Mouse (Mus musculus) kidney, adult 10 weeks (tissue): Measurements from ENCODE around the gene Ripply3. TPM values are rescaled to one million over a fixed set of nuclear protein-coding genes. Genes with fewer than 3 reads are reported as not detected.

Experiments
- polyA plus RNA-seq: library from polyadenylated mRNA; stranded (reverse); fragments of 350-450 nt; fragmentation: Illumina TruSeq; extraction: RNeasy Lipid Tissue Mini Kit (QIAGEN cat#74804); gene quantifications from one replicate; pipeline ENCODE4 v1.2.3, GENCODE M21; 2014; ENCODE audit warnings: low read depth, low replicate concordance

The Ripply3 gene
- polyA plus RNA-seq: 5.9 TPM

DNA sequence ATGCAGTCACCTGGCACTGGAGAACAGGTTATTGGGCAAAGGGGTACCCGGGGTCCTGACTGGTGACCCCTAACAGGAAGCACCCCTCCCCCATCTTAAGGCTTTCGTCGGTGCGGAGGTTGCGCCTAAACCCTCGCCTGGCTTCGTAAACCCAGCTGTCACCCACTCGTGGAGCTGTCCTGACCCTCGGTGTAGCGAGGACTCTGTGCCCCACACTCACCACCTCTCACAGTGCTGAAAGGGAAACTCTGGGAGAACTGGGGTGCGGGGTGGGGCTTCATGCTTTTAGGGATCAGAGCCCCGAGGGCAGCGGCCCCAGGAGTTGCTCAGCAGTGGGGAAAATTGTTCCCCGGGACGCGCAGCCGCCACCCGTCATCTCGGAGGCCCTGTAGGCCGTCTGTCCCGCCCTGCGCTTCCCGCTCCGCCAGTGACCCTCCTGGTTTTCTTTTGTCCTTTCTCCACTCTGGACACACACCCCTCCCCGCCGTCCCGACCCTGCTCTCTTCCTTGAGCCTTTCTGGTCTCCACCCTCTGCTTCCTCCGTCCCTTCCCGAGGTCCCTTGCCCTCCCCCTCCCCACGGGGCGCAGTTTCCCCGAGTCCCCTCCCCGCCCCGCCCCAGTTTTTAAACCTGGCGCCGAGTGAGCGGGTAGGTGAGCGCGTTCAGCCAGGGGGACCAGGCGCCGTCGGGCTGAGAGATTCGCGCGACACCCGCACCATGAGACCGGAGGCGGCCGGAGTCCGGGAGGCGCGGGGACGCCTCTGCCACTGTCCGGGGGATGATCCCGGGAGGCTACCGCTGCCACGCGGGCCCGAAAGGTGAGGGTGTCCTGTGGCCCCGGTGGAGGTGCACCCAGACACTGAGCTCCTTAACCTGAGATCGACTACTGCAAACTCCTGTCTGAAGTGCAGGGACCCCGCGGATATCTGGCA is at the start of gene Ripply3:
TSS of gene Ripply3 (plus strand) at position 640 of the 931 bp plus-strand sequence.

DNA sequence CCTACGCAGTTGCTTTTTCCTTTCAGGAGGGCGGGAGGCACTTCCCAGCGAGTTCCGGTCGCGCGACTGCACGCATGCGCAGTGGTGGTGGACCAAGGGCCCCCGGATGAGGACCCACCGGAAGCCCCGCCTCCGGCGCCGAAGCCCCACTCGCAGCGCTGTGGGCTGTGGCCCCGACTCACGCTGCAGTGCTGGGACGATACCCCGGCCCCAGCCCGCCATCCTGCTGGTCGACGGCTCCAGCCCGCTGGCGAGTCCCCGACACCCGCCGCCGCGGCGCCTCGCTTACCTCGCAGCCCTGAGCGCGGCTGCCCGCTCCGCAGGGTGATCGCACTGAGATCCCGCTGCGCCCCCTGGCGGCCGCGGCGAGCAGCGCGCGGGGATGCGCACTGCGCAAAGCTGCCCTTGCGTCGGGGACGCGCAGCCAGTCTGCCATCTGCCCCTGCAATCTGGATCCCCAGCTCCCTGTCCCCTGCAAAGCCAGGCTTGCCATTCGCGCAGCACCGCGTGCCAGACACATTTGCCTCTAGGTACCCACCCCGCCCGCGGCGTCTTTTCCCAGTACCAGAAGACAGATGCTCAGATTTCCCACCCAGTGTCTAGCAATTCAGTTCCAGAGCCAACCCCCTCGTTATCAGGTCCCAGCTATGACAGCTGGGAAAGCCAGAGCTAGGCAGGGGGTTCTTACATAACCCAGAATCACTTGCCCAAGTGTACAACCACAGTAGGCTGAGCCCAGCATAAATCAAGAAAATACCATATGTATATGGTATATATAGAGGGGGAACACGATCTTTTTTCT is 14.8 kb upstream of the Ripply3 start, which contains the start of gene Hlcs:
TSS of gene Hlcs (minus strand) at position 343 of the 802 bp plus-strand sequence.

DNA sequence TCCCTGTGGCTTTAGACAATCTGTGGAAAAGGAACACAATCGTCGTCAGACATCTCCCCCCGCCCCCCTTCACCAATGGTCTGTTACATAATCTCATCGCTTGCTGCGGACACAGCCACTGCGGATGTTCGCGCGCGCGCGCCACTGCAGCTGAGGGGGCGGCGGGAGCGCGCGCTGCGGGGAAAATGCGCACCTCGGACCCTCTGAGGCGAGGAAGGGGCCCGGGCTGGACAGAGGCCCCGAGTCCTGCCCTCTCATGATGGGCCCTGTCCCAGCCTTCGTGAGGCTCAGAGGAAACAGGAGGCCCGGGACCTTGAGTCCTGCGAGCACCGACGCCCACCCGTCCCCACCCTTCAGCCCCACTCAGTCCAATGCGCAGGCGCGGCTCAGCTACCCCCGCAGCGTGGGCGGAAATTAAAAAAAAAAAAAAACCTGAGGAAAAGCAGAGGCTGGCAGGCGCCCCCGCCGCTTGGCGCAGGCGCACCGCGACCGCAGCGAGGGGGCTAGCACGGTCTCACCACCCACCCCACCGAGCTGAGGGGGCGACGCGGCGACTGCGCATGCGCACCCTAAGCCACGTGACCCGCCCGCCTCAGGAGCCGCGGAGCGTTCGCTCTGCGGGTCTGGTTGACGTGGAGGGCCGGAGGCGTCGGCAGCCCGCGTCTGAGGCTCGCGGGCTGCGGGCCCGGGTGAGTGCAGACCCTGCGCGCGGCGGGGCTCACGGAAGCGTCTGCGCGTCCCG is 42.1 kb downstream of the Ripply3 start, which contains the start of gene Ttc3:
TSS of gene Ttc3 (plus strand) at position 446 of the 742 bp plus-strand sequence.

DNA sequence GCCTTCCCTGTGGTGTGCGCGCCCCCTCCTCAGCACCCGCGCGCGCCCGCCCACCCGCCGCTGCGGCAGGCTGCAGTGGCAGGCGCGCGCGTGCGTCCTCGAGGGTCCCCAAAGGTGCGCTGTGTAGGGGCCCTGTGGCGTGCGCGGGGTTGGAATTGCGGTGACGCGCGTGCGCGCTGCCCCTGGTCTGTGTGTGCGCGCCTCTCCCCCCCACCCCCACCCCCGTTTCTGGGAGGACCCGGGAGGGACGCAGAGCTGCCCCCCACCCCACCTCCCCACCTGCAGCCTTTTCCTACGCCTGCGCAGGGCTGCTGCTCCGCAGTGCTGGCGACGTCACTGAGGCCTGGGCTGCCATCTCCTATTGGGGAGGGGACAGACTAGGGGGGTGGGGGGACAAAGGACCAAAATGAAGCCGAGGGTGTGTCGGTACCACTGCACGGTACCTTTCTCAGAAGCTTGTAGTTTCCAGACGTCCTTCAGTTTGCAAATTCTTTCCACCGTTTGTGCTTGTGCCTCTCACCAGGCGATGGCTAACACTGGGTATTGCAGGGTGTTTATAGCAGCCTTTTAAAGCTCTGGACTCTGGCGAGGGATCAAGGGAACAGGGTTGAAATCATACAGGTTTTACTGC is 43.2 kb downstream of the Ripply3 start, which contains the start of gene Pigp:
TSS of gene Pigp (minus strand) at position 542 of the 631 bp plus-strand sequence.

Other genes starting within 250 kb of the Ripply3 start
- 5.0 TPM for gene Sim2, start 243.5 kb upstream of the Ripply3 start, polyA plus RNA-seq
- 5.5 TPM for gene Hlcs, start 14.8 kb upstream of the Ripply3 start, polyA plus RNA-seq
- gene Ttc3, start 42.2 kb downstream of the Ripply3 start, polyA plus RNA-seq: 88.5 TPM
- gene Pigp, start 43.4 kb downstream of the Ripply3 start, polyA plus RNA-seq: 336 TPM
- 13.7 TPM for gene Vps26c, start 198.4 kb downstream of the Ripply3 start, polyA plus RNA-seq
- 32.3 TPM for gene Dyrk1a, start 241.6 kb downstream of the Ripply3 start, polyA plus RNA-seq